Mouse (Mus musculus) erythroblast, adult 5-6 weeks (primary cell): Measurements from ENCODE around the gene Tubg2. TPM values are rescaled to one million over a fixed set of nuclear protein-coding genes. Genes with fewer than 3 reads are reported as not detected.

ENCODE experiments used
- ATAC-seq: replicated peaks from 2 replicates; pipeline ENCODE4 v1.8.0; 2016; ENCODE audit warnings: moderate number of reproducible peaks, mild to moderate bottlenecking, moderate TSS enrichment, inconsistent platforms; ENCODE audit not compliant: poor library complexity, low FRiP score, severe bottlenecking
- total RNA-seq, 2 experiments: library from RNA; stranded (forward) in 1 of 2; stranded (reverse) in 1 of 2; fragments of 150-400 nt in 1 of 2; fragments of 200-764, 138-1000 nt in 1 of 2; gene quantifications; 2 replicates each; pipeline versions ENCODE4 v1.2.3 to v1.2.4; 2015 to 2017; ENCODE audit warnings: low replicate concordance in 2 of 2

Tubg2 gene
- total RNA-seq, 2 experiments from 2014 or later, result not detected

GRCm38 (mm10) chr11:101163476-101164350 is 8.0 kb downstream of the Tubg2 start:
- ATAC-seq, result no peak

- no peak for ATAC-seq
Measured at GRCm38 (mm10) chr11:101164351-101164665, 8.6 kb downstream of the Tubg2 start.

- no peak for ATAC-seq
Measured at GRCm38 (mm10) chr11:101164677-101165580, 9.2 kb downstream of the Tubg2 start.

DNA sequence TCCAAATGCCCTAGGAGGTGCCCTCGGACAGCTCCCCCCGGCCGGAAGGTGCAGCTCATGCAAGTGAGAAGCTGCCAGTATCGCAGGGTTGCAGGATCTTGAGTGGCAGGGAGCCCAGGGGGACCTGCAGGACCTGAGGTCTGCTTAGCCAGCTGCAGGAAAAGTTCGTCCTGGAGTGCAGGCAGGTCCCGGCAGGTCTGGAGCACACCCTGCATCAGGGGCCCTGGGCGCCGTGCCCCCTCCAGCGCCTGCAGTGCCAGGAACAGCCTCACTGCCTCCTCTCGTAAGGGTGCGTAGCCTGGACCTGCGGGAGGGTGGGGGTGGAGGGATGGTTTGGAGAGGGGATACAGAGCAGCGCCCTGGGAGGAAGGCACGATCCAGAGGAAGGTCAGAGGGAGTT is 10.7 kb downstream of the Tubg2 start:
- no peak for ATAC-seq

DNA sequence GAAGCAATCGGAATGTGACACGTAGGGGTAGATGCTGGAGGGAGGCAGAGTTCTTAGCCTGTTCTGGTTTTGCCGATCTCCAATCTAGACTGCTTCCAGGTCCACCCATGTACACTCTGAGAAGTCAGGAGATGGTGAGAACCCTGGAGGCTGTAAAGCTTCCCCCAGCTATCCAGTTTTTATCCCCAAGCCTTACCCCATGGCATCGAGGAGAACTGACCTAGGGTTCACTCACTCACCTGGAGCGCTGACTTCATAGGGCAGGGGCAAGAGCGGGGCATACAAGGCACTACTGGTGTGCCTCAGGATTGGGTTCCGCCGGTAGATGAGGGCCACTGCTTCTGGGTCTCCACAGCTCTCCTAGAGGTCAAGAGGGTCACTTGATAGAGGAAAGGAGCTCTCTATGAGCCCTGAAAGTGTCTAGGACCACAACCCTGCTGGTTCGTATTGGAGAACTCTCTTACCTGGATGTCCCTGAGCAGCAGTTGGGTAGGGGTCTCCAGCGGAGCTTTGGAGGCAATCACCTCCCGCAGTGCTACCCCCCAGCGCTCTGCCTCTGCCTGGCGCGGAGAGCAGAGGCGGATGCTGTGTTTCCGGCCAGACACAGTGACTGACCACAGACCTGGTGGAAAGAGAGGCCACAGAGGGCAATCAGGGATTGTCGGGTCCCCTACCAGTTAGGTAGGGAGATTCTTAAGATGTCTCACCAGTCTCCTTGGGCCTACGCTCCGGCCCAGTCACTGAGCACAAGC is 11.7 kb downstream of the Tubg2 start:
- ATAC-seq, result no peak

DNA sequence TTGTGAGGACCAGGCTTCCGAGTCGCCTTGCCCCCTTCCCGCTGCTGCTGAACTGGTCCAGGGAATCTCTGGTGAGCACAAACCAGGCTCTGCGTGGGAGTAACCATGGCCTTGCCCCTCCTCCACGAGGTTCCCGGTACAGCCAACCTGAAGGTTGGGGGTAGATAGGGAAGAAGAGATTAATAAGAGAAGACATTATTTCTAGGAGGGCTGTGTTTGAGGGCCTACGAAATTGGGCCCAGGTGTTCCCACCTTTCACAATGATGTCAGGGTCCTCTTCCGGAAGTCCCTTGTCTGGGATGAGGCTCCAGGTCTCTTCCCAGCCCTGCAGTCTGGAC is 12.2 kb downstream of the Tubg2 start:
- ATAC-seq, result no peak

GRCm38 (mm10) chr11:101168301-101168980 is 12.7 kb downstream of the Tubg2 start:
- ATAC-seq, result no peak

GRCm38 (mm10) chr11:101169301-101170107 is 13.8 kb downstream of the Tubg2 start:
- ATAC-seq, result no peak

GRCm38 (mm10) chr11:101170354-101170810 is 14.7 kb downstream of the Tubg2 start, which contains the start of gene Cntnap1:
Gene Cntnap1, plus strand, starts transcription at chr11:101170523.
- no peak for ATAC-seq

DNA sequence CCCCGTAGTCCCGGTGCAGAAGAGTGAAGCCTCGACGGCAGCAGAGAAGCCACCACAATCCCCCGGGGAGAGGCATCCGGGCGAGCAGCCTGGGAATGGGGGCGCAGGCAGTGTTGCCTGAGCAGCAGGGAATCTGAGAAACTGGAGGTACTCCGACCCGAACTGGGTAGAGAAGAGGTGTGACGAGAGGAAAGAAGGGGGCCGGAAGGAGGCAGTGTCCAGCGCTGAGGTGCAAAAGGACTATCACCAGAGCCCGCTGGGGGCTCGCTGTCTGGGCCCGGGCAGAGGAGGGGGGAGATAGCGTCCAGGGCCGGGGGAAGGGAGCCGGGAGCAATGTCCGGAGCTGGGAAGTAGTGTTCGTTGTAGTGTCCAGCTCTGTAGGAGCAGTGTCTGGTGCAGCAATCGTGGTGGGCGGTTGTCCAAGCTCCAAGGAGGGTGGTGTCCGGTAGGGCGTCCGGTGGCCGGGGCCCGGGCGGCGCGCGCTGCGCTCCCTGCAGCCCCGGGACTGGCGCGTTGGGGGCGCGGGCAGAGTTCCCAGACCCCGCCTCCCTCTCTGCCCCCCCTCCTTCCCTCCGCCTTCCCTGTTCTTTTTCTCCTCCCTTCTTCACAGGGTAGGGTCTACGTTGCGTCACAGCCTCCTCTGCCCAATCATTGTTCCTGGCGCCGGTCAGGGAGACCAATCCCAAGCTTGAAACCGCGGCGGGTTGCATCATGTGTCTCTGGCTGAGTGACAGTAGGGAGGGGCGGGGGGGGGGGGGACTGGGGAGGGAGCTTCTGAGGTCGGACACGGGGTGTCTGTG is 15.3 kb downstream of the Tubg2 start, which contains the start of gene Plekhh3:
Plekhh3 (minus strand) TSS at position 541 of the 800 bp plus-strand sequence.
- ATAC-seq, result no peak

- no peak for ATAC-seq
Measured at GRCm38 (mm10) chr11:101171721-101172433, 16.2 kb downstream of the Tubg2 start.

GRCm38 (mm10) chr11:101172434-101172815 is 16.7 kb downstream of the Tubg2 start:
- no peak for ATAC-seq

GRCm38 (mm10) chr11:101173112-101173511 is 17.4 kb downstream of the Tubg2 start:
- ATAC-seq, result no peak

GRCm38 (mm10) chr11:101173631-101174388 is 18.1 kb downstream of the Tubg2 start:
- peak; percentile 77 for ATAC-seq

DNA sequence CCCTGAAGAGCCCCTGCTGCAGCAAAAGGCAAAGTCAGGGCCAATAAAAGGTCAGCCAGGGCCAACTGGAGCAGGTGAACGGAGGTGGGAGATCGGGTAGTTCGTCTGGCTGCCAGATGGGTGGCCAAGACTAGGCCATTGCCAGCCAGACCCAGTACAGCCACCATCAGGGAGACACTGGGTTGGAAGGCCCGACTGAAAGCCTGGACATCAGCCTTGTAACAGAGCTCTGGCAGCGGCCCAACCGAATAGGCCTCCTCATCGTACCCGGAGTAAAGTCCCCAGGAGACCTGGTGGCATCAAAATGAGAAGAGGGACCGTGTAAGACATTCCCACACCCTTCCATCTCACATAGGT is 18.7 kb downstream of the Tubg2 start:
- ATAC-seq, result no peak

DNA sequence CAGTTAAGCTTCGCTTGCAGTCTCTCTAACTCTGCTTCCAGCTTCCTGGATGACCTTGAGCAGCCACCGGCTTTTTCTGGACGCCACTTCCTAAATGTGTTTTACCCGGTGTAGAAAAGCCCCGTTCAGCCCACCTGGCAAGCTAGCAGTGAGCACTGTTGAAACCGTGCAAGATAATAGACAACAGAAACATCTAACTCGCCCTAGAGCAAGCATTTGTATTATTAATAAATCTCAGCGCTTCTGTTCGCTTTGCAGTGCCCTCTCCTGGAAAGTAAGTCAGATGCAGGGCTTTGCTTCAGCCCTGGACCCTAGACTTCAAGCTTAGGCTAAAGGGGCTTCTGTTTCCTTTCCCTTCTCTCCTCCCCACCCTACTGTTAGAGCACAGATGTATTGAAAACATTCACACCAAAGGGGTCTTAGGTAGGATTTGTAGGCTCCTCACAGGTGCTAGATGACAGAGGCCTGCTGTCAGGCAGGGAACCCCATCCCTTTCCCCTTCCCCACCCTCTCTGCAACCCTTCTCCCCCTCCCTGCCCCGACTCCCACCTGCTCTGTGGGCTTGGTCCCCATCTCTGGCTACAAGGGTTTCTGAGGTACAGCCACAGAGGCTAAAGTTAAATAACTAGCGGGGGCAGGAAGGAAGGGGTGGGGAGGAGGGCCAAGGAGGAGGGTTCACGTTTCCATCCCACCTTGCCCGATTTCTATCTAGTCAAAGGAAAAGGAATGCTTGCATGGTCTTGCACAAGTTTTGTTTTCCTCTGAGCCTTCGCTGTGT is 19.3 kb downstream of the Tubg2 start, which contains the start of gene Ccr10:
Ccr10 (minus strand) TSS at position 593 of the 778 bp plus-strand sequence.
- ATAC-seq, result no peak
